Mouse (Mus musculus) bone marrow macrophage, adult 2 months (primary cell): ENCODE measurements around the gene Parm1.

Experiments used
- CTCF ChIP-seq: IDR thresholded peaks from 2 replicates; pipeline ENCODE4 v1.5.1; 2012; ENCODE audit warnings: low read depth, mild to moderate bottlenecking, low read length, moderate library complexity
- POLR2A ChIP-seq: IDR thresholded peaks from 2 replicates; pipeline ENCODE4 v1.6.1; 2012; ENCODE audit warnings: mild to moderate bottlenecking, low read depth, low read length, borderline replicate concordance

DNA sequence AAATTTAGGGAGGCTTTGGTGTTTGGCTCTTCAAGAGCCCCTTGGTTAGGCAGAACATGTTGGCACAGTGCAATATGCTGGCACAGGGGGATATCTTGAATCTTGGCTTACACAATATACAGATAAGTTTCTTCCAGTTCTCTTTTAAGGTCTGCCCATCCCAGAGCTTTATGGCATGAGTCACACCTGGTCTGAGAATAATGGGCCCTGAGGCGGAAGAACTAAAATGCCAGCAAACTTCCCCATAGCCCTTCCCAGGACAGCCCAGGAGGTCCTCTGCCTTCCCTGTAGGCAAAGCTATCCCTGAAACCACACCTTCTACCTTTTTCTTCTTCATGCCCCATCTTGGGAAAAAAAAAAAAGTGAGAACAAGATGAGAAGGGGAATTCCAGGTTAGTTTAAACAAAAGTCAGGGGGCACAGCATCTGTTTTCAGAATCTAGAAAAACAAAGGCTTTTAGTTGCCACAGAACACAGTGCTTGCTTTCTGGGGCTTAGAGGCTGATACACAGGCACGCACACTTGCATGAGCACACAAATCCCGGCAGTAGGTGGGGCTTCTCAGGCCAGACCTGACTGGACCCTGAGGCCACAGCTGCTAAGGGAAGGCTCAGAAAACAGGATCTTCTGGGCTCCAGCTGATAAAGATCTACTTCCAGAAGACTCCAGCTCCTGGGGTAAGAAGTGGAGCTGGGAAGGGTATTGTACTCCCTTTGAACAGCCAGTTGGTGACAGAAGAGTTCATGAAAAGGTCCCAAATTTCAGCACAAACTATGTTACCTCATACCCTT, 92.3 kb downstream of the Parm1 start:
- no peak for TF ChIP-seq POLR2A
- TF ChIP-seq CTCF: no peak
